Mouse (Mus musculus): ENCODE results near the gene Trhr2.

DNA sequence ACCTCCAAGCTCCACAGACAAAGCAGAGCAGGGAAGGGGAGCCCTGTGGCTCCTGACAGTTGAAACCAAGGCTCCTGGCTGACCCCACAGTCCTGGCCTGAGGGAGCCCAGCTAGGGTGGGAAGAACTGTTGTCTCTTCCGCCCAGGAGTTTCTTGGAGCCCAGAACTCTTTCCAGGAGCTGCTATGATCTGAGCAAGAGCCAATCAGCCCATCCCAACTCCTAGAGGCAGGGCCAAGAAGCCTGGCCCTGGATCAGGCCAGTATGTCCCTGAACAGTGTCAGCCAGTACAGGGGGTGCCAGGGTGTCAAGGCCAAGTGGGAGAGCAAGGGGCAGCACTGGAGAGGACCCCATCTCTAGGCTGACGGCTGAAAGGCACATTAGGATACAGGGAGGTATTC is 48.0 kb downstream of the Trhr2 start:
- TF ChIP-seq POLR2A (IDR thresholded peaks at IDR 0.05; ENCODE audit: insufficient read depth, low read depth, low read length) = no peak
- no peak for TF ChIP-seq CTCF (IDR thresholded peaks at IDR 0.05)
